ENCODE assay signal across 9 mouse cellular contexts in genomic region chr6:108235680-108236123, GRCm38 (mm10). TPM values are rescaled to one million over a fixed set of nuclear protein-coding genes. Genes with fewer than 3 reads are reported as not detected.
DNase-seq lines count a peak whose midpoint lies in the region; ATAC-seq and TF ChIP-seq lines count a peak whose summit lies in the region.
"Had no signal": no experiment of that assay in that cellular context is flagged by ENCODE, and none has a peak within 500 bp of the region (broad histone marks: within the 10 kb centered on the region; RNA-seq: fewer than 3 reads in every experiment).

No protein-coding gene starts in this region.

- no peak for DNase-seq in hindbrain, postnatal 0 days (ENCODE audit: low spot score)
- DNase-seq in lung, postnatal 4 days = peak; percentile 41 to 72
- DNase-seq in thymus, postnatal 0 days (ENCODE audit: low spot score) = no peak
- DNase-seq: cerebellum, postnatal 25 days had no signal

- H3K4me2 ChIP-seq in hindbrain, embryonic 13.5 days = no peak overlapping the region
- no peak overlapping the region for H3K4me2 ChIP-seq in hindbrain, postnatal 0 days (ENCODE audit: low read depth, low read length)
- H3K4me2 ChIP-seq in intestine, embryonic 16.5 days (ENCODE audit: low read depth, low read length) = 0 out of 2 replicates have a peak overlapping the region, but pooled peaks have one; percentile 16

- H3K27me3 ChIP-seq in hindbrain, embryonic 13.5 days = no peaks in the 10 kb centered on the region
- H3K27me3 ChIP-seq in hindbrain, postnatal 0 days (ENCODE audit: insufficient read depth, low read length) = no peaks in the 10 kb centered on the region
- H3K27me3 ChIP-seq in intestine, embryonic 16.5 days (replicated peaks; ENCODE audit: control insufficient read depth, insufficient read depth, low read length) = no peaks in the 10 kb centered on the region

- H3K9me3 ChIP-seq in hindbrain, embryonic 13.5 days = no peaks in the 10 kb centered on the region
- no peaks in the 10 kb centered on the region for H3K9me3 ChIP-seq in hindbrain, postnatal 0 days (ENCODE audit: low read length)
- no peaks in the 10 kb centered on the region for H3K9me3 ChIP-seq in intestine, embryonic 16.5 days (ENCODE audit: control insufficient read depth, low read length)

- ATAC-seq in hindbrain, embryonic 13.5 days (ENCODE audit: low FRiP score) = no peak
- ATAC-seq in hindbrain, postnatal 0 days = no peak
- ATAC-seq in intestine, embryonic 16.5 days = peak; percentile 72
- no peak for ATAC-seq in erythroblast, adult 5-6 weeks (replicated peaks; ENCODE audit: low FRiP score, poor library complexity, severe bottlenecking)
- no peak for ATAC-seq in inflammation-experienced regulatory T-cells, adult 6 months

- no peaks in the 10 kb centered on the region for H3K36me3 ChIP-seq in hindbrain, embryonic 13.5 days
- H3K36me3 ChIP-seq in hindbrain, postnatal 0 days (ENCODE audit: insufficient read depth, low read length) = no peaks in the 10 kb centered on the region
- H3K36me3 ChIP-seq in intestine, embryonic 16.5 days (ENCODE audit: control insufficient read depth, insufficient read depth, low read length) = no peaks in the 10 kb centered on the region

- no peak for TF ChIP-seq CTCF in hindbrain, postnatal 0 days (IDR thresholded peaks at IDR 0.05; ENCODE audit: low read depth)
- TF ChIP-seq CTCF in embryonic fibroblast, embryonic 13.5 days (IDR thresholded peaks at IDR 0.05; ENCODE audit: borderline replicate concordance, insufficient read depth, low read length) = no peak

- H3K4me3 ChIP-seq in hindbrain, embryonic 13.5 days = no peak overlapping the region
- H3K4me3 ChIP-seq in hindbrain, postnatal 0 days (ENCODE audit: low read length) = no peak overlapping the region
- no peak overlapping the region for H3K4me3 ChIP-seq in embryonic fibroblast, embryonic 13.5 days (ENCODE audit: insufficient read depth, low read length)
- H3K4me3 ChIP-seq in intestine, embryonic 16.5 days (ENCODE audit: low read length) = no peak overlapping the region

- WGBS in hindbrain, embryonic 13.5 days = 40% methylated on average over 13 of the region's 13 CpGs
- WGBS in hindbrain, postnatal 0 days = 38% methylated on average over 13 of the region's 13 CpGs
- 38% methylated on average over 13 of the region's 13 CpGs for WGBS in intestine, embryonic 16.5 days

- H3K27ac ChIP-seq in hindbrain, embryonic 13.5 days = peak overlapping the region; percentile 35; the same call in 1 of the 2 replicates
- H3K27ac ChIP-seq in hindbrain, postnatal 0 days = no peak overlapping the region
- peak overlapping the region; percentile 32 for H3K27ac ChIP-seq in embryonic fibroblast, embryonic 13.5 days (ENCODE audit: insufficient read depth, low read length)
- peak overlapping the region; percentile 76 for H3K27ac ChIP-seq in intestine, embryonic 16.5 days (ENCODE audit: low read length)

- 0 out of 2 replicates have a peak overlapping the region, but pooled peaks have one; percentile 35 for H3K9ac ChIP-seq in hindbrain, embryonic 13.5 days
- H3K9ac ChIP-seq in hindbrain, postnatal 0 days (replicated peaks; ENCODE audit: low read length) = no peak overlapping the region
- H3K9ac ChIP-seq in intestine, embryonic 16.5 days (ENCODE audit: low read depth, low read length) = peak overlapping the region; percentile 17; the same call in 1 of the 2 replicates

- H3K4me1 ChIP-seq in hindbrain, embryonic 13.5 days (replicated peaks) = peaks cover 39% of the 10 kb centered on the region
- peaks cover 12% of the 10 kb centered on the region; the same call in 1 of the 2 replicates for H3K4me1 ChIP-seq in hindbrain, postnatal 0 days (ENCODE audit: insufficient read depth, low read length)
- peaks cover 20% of the 10 kb centered on the region for H3K4me1 ChIP-seq in embryonic fibroblast, embryonic 13.5 days (ENCODE audit: control insufficient read depth, insufficient read depth, low read length)
- H3K4me1 ChIP-seq in intestine, embryonic 16.5 days (ENCODE audit: control insufficient read depth, insufficient read depth, low read length) = peaks cover 13% of the 10 kb centered on the region

- TF ChIP-seq POLR2A in embryonic fibroblast, embryonic 13.5 days (IDR thresholded peaks at IDR 0.05; ENCODE audit: low read depth, low read length) = no peak

RNA-seq across cellular contexts. Expression of gene Itpr1, which starts 22.8 kb away (rescaled TPM):
- 4.2 and 6.1 TPM in 2 replicates for polyA plus RNA-seq in hindbrain, embryonic 13.5 days (2015; fragmentation: Nextera tagmentation; extraction: Ambion mirVana)
- 35.4 and 47.1 TPM in 2 replicates for total RNA-seq in hindbrain, postnatal 0 days (2014; rRNA removed)
- polyA plus RNA-seq in hindbrain, postnatal 0 days (2015; fragmentation: Nextera tagmentation; extraction: Ambion mirVana) = 7.2 and 8.4 TPM in 2 replicates
- polyA plus RNA-seq in embryonic fibroblast, embryonic 13.5 days (2011; ENCODE audit: insufficient read length, low read depth, missing spikeins) = 31.4 and 38.0 TPM in 2 replicates
- polyA plus RNA-seq in intestine, embryonic 16.5 days (2015; fragmentation: Nextera tagmentation; extraction: Ambion mirVana) = 5.9 and 6.2 TPM in 2 replicates
- 14.0 and 15.0 TPM in 2 replicates for total RNA-seq in erythroblast, adult 5-6 weeks (2015; ENCODE audit: low replicate concordance)
- total RNA-seq in erythroblast, adult 5-6 weeks (2017; ENCODE audit: low replicate concordance) = 10.1 and 19.4 TPM in 2 replicates
- 12.1 and 18.0 TPM in 2 replicates for polyA plus RNA-seq in thymus, postnatal 0 days (2015; fragmentation: Nextera tagmentation; extraction: Ambion mirVana)
- polyA plus RNA-seq in inflammation-experienced regulatory T-cells, adult 6 months (2017; shearing (Covaris generic)) = 10 to 100 TPM; 15.3 to 18.8 (median 17.0) TPM

RNA-seq across cellular contexts. Expression of gene Sumf1, which starts 50.3 kb away (rescaled TPM):
- 11.3 and 11.7 TPM in 2 replicates for polyA plus RNA-seq in hindbrain, embryonic 13.5 days (2015; fragmentation: Nextera tagmentation; extraction: Ambion mirVana)
- total RNA-seq in hindbrain, postnatal 0 days (2014; rRNA removed) = 22.5 and 30.3 TPM in 2 replicates
- polyA plus RNA-seq in hindbrain, postnatal 0 days (2015; fragmentation: Nextera tagmentation; extraction: Ambion mirVana) = 14.4 and 15.8 TPM in 2 replicates
- 45.9 and 47.3 TPM in 2 replicates for polyA plus RNA-seq in embryonic fibroblast, embryonic 13.5 days (2011; ENCODE audit: insufficient read length, low read depth, missing spikeins)
- polyA plus RNA-seq in intestine, embryonic 16.5 days (2015; fragmentation: Nextera tagmentation; extraction: Ambion mirVana) = 21.3 and 22.1 TPM in 2 replicates
- total RNA-seq in erythroblast, adult 5-6 weeks (2015; ENCODE audit: low replicate concordance) = 5.2 and 8.6 TPM in 2 replicates
- total RNA-seq in erythroblast, adult 5-6 weeks (2017; ENCODE audit: low replicate concordance) = 5.3 TPM in 2 replicates
- polyA plus RNA-seq in thymus, postnatal 0 days (2015; fragmentation: Nextera tagmentation; extraction: Ambion mirVana) = 14.8 and 17.3 TPM in 2 replicates
- 1 to 10 TPM; 5.5 to 8.2 (median 5.8) TPM for polyA plus RNA-seq in inflammation-experienced regulatory T-cells, adult 6 months (2017; shearing (Covaris generic))

Comparison
In these comparisons a context has a peak if more than half of its experiments do, and no peak if none do; other contexts are left out.
1. DNase-seq: peak in lung, postnatal 4 days (2 of 2); none in hindbrain, postnatal 0 days (single experiment) and thymus, postnatal 0 days (single experiment).